ENCODE assay signal across 31 mouse cellular contexts in the genomic region with DNA sequence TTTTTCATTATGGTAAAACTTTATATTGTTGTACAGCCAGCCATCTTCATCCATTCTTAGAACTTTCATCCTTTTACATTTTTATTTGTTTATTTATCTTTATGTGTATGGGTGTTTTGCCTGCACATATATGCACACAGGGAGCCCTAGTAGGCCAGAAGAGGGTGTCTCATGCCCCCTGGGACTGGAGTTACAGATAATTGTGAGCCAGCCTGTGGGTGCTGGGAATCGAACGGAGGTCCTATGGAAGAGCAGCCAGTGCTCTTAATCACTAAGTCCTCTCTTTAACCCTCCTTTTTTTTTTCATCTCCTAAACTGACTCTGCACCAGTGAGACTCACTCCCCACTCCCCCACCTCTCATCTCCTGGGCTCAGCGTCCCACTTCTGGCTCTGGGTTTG. TPM values are rescaled to one million over a fixed set of nuclear protein-coding genes. Genes with fewer than 3 reads are reported as not detected.
DNase-seq lines count a peak whose midpoint lies in the region; ATAC-seq and TF ChIP-seq lines count a peak whose summit lies in the region.
"Had no signal": no experiment of that assay in that cellular context is flagged by ENCODE, and none has a peak within 500 bp of the region (broad histone marks: within the 10 kb centered on the region; RNA-seq: fewer than 3 reads in every experiment).

No protein-coding gene starts in this region.

- peak overlapping the region; percentile 89 for H3K4me2 ChIP-seq in intestine, postnatal 0 days (replicated peaks; ENCODE audit: low read depth)
- H3K4me2 ChIP-seq in intestine, embryonic 16.5 days (ENCODE audit: low read depth, low read length): no peak overlapping the region
- H3K4me2 ChIP-seq in lung, postnatal 0 days (replicated peaks; ENCODE audit: low read depth, low read length): peak overlapping the region; percentile 11
- no peak overlapping the region for H3K4me2 ChIP-seq in forebrain, embryonic 15.5 days (replicated peaks)
- H3K4me2 ChIP-seq: embryonic facial prominence, embryonic 15.5 days; heart, embryonic 11.5 days; hindbrain, embryonic 12.5 days; intestine, embryonic 15.5 days; liver, embryonic 11.5 days; lung, embryonic 15.5 days had no signal

- H3K27me3 ChIP-seq in intestine, postnatal 0 days (replicated peaks; ENCODE audit: control insufficient read depth, insufficient read depth, low read length): no peaks in the 10 kb centered on the region
- no peaks in the 10 kb centered on the region for H3K27me3 ChIP-seq in intestine, embryonic 16.5 days (replicated peaks; ENCODE audit: control insufficient read depth, insufficient read depth, low read length)
- H3K27me3 ChIP-seq in lung, postnatal 0 days (replicated peaks; ENCODE audit: insufficient read depth, low read length): no peaks in the 10 kb centered on the region
- no peaks in the 10 kb centered on the region for H3K27me3 ChIP-seq in forebrain, embryonic 15.5 days
- H3K27me3 ChIP-seq: embryonic facial prominence, embryonic 15.5 days; hindbrain, embryonic 12.5 days; intestine, embryonic 15.5 days; midbrain, embryonic 15.5 days had no signal

- 93% methylated on average over 3 of the region's 3 CpGs for WGBS in intestine, postnatal 0 days
- 83% methylated on average over 3 of the region's 3 CpGs for WGBS in intestine, embryonic 16.5 days
- 75% methylated on average over 3 of the region's 3 CpGs for WGBS in lung, postnatal 0 days
- 88% methylated on average over 3 of the region's 3 CpGs for WGBS in forebrain, embryonic 15.5 days

- H3K36me3 ChIP-seq in intestine, postnatal 0 days (ENCODE audit: control insufficient read depth, insufficient read depth): peaks cover 7% of the 10 kb centered on the region; the same call in 1 of the 2 replicates
- H3K36me3 ChIP-seq in intestine, embryonic 16.5 days (ENCODE audit: control insufficient read depth, insufficient read depth, low read length): no peaks in the 10 kb centered on the region
- no peaks in the 10 kb centered on the region for H3K36me3 ChIP-seq in lung, postnatal 0 days (ENCODE audit: insufficient read depth, low read length)
- H3K36me3 ChIP-seq in forebrain, embryonic 15.5 days: 0 out of 2 replicates have a peak, but pooled peaks cover 3% of the 10 kb centered on the region
- H3K36me3 ChIP-seq: embryonic facial prominence, embryonic 10.5 days; embryonic facial prominence, embryonic 15.5 days; hindbrain, embryonic 12.5 days; intestine, embryonic 15.5 days; lung, embryonic 15.5 days; midbrain, embryonic 10.5 days; midbrain, embryonic 15.5 days had no signal

- no peak for TF ChIP-seq POLR2A in embryonic fibroblast, embryonic 13.5 days (IDR thresholded peaks at IDR 0.05; ENCODE audit: low read depth, low read length)

- no peak for ATAC-seq in intestine, postnatal 0 days
- ATAC-seq in intestine, embryonic 16.5 days: no peak
- ATAC-seq in lung, postnatal 0 days: no peak
- no peak for ATAC-seq in forebrain, embryonic 15.5 days (replicated peaks)
- ATAC-seq: activated CD4-positive, CD25-positive, alpha-beta regulatory T cell, adult 4 months; forebrain, embryonic 14.5 days; hindbrain, postnatal 0 days; intestine, embryonic 15.5 days; midbrain, embryonic 15.5 days had no signal

- no peaks in the 10 kb centered on the region for H3K9me3 ChIP-seq in intestine, postnatal 0 days (ENCODE audit: control insufficient read depth)
- no peaks in the 10 kb centered on the region for H3K9me3 ChIP-seq in intestine, embryonic 16.5 days (ENCODE audit: control insufficient read depth, low read length)
- H3K9me3 ChIP-seq in lung, postnatal 0 days (ENCODE audit: low read length): no peaks in the 10 kb centered on the region
- H3K9me3 ChIP-seq in forebrain, embryonic 15.5 days: no peaks in the 10 kb centered on the region
- H3K9me3 ChIP-seq: embryonic facial prominence, embryonic 10.5 days; embryonic facial prominence, embryonic 15.5 days; hindbrain, embryonic 12.5 days; intestine, embryonic 15.5 days; lung, embryonic 15.5 days; midbrain, embryonic 10.5 days; midbrain, embryonic 15.5 days had no signal

- H3K27ac ChIP-seq in intestine, postnatal 0 days (ENCODE audit: low read depth, low read length): no peak overlapping the region
- H3K27ac ChIP-seq in intestine, embryonic 16.5 days (ENCODE audit: low read length): no peak overlapping the region
- H3K27ac ChIP-seq in lung, postnatal 0 days (ENCODE audit: low read length): peak overlapping the region; percentile 11
- H3K27ac ChIP-seq in embryonic fibroblast, embryonic 13.5 days (ENCODE audit: insufficient read depth, low read length): peak overlapping the region; percentile 79; the same call in 1 of the 2 replicates
- no peak overlapping the region for H3K27ac ChIP-seq in forebrain, embryonic 15.5 days (replicated peaks)
- H3K27ac ChIP-seq: embryonic facial prominence, embryonic 10.5 days; embryonic facial prominence, embryonic 15.5 days; hindbrain, embryonic 12.5 days; hindbrain, postnatal 0 days; intestine, embryonic 15.5 days; lung, embryonic 15.5 days; midbrain, embryonic 10.5 days; midbrain, embryonic 15.5 days had no signal

- no peak overlapping the region for H3K4me3 ChIP-seq in intestine, postnatal 0 days (ENCODE audit: low read depth, low read length)
- H3K4me3 ChIP-seq in intestine, embryonic 16.5 days (ENCODE audit: low read length): no peak overlapping the region
- H3K4me3 ChIP-seq in lung, postnatal 0 days (ENCODE audit: low read depth, low read length): no peak overlapping the region
- no peak overlapping the region for H3K4me3 ChIP-seq in embryonic fibroblast, embryonic 13.5 days (ENCODE audit: insufficient read depth, low read length)
- H3K4me3 ChIP-seq in forebrain, embryonic 15.5 days: no peak overlapping the region
- H3K4me3 ChIP-seq: embryonic facial prominence, embryonic 10.5 days; embryonic facial prominence, embryonic 15.5 days; hindbrain, embryonic 12.5 days; intestine, embryonic 15.5 days; lung, embryonic 15.5 days; midbrain, embryonic 10.5 days; midbrain, embryonic 15.5 days had no signal

- TF ChIP-seq EP300 in lung, postnatal 0 days (IDR thresholded peaks at IDR 0.05): no peak

- no peak overlapping the region for H3K9ac ChIP-seq in intestine, postnatal 0 days (ENCODE audit: low read depth, low read length)
- no peak overlapping the region for H3K9ac ChIP-seq in intestine, embryonic 16.5 days (ENCODE audit: low read depth, low read length)
- H3K9ac ChIP-seq in lung, postnatal 0 days (replicated peaks; ENCODE audit: low read depth): no peak overlapping the region
- no peak overlapping the region for H3K9ac ChIP-seq in forebrain, embryonic 15.5 days (replicated peaks)
- H3K9ac ChIP-seq: embryonic facial prominence, embryonic 15.5 days; hindbrain, embryonic 12.5 days; intestine, embryonic 15.5 days; lung, embryonic 15.5 days; midbrain, embryonic 15.5 days had no signal

- no peak for TF ChIP-seq CTCF in intestine, postnatal 0 days (IDR thresholded peaks at IDR 0.05; ENCODE audit: low read depth)
- TF ChIP-seq CTCF in lung, postnatal 0 days (IDR thresholded peaks at IDR 0.05): no peak
- no peak for TF ChIP-seq CTCF in embryonic fibroblast, embryonic 13.5 days (IDR thresholded peaks at IDR 0.05; ENCODE audit: borderline replicate concordance, insufficient read depth, low read length)

- no peaks in the 10 kb centered on the region; the same call in 1 of the 2 replicates for H3K4me1 ChIP-seq in intestine, postnatal 0 days (replicated peaks; ENCODE audit: control insufficient read depth, insufficient read depth, low read length)
- peaks cover 27% of the 10 kb centered on the region for H3K4me1 ChIP-seq in intestine, embryonic 16.5 days (ENCODE audit: control insufficient read depth, insufficient read depth, low read length)
- H3K4me1 ChIP-seq in lung, postnatal 0 days (ENCODE audit: insufficient read depth, low read depth, low read length): peaks cover 8% of the 10 kb centered on the region
- H3K4me1 ChIP-seq in embryonic fibroblast, embryonic 13.5 days (ENCODE audit: control insufficient read depth, insufficient read depth, low read length): peaks cover 4% of the 10 kb centered on the region; the same call in 1 of the 2 replicates
- peaks cover 29% of the 10 kb centered on the region for H3K4me1 ChIP-seq in forebrain, embryonic 15.5 days

- no peak for DNase-seq in lung, postnatal 0 days (ENCODE audit: low spot score)
- DNase-seq in lung, postnatal 14 days: no peak
- no peak for DNase-seq in right cerebral cortex, postnatal 25 days
- DNase-seq: adrenal gland, postnatal 10 days; B cell, adult 2 months; cerebellum, adult 2 months; cerebellum, postnatal 25 days; heart, postnatal 36 days; layer of hippocampus, postnatal 36 days; lung, postnatal 4 days; thymus, adult 18-20 months; thymus, postnatal 25 days had no signal

RNA-seq across cellular contexts. Expression of gene Rusc2, which starts 2.8 kb away (rescaled TPM):
- polyA plus RNA-seq in intestine, postnatal 0 days (2015; fragmentation: Nextera tagmentation; extraction: Ambion mirVana): 11.9 and 12.1 TPM in 2 replicates
- polyA plus RNA-seq in intestine, embryonic 16.5 days (2015; fragmentation: Nextera tagmentation; extraction: Ambion mirVana): 11.8 and 13.0 TPM in 2 replicates
- 22.2 and 23.4 TPM in 2 replicates for polyA plus RNA-seq in lung, postnatal 0 days (2015; fragmentation: Nextera tagmentation; extraction: Ambion mirVana)
- 44.7 and 80.5 TPM in 2 replicates for polyA plus RNA-seq in embryonic fibroblast, embryonic 13.5 days (2011; ENCODE audit: insufficient read length, low read depth, missing spikeins)
- 59.8 and 64.3 TPM in 2 replicates for polyA plus RNA-seq in forebrain, embryonic 15.5 days (2015; fragmentation: Nextera tagmentation; extraction: Ambion mirVana)
- polyA plus RNA-seq: activated CD4-positive, CD25-positive, alpha-beta regulatory T cell, adult 4 months had no signal

RNA-seq across cellular contexts. Expression of gene Fam166b, which starts 44.4 kb away (rescaled TPM):
- polyA plus RNA-seq in intestine, postnatal 0 days (2015; fragmentation: Nextera tagmentation; extraction: Ambion mirVana): 0.16 TPM in 1 of 2 replicates, not detected in the other
- polyA plus RNA-seq in intestine, embryonic 16.5 days (2015; fragmentation: Nextera tagmentation; extraction: Ambion mirVana): 0.10 and 0.24 TPM in 2 replicates
- polyA plus RNA-seq in lung, postnatal 0 days (2015; fragmentation: Nextera tagmentation; extraction: Ambion mirVana): 4.6 and 6.8 TPM in 2 replicates
- not detected in 2 replicates for polyA plus RNA-seq in embryonic fibroblast, embryonic 13.5 days (2011; ENCODE audit: insufficient read length, low read depth, missing spikeins)
- 0.65 and 0.70 TPM in 2 replicates for polyA plus RNA-seq in forebrain, embryonic 15.5 days (2015; fragmentation: Nextera tagmentation; extraction: Ambion mirVana)
- polyA plus RNA-seq: activated CD4-positive, CD25-positive, alpha-beta regulatory T cell, adult 4 months; embryonic facial prominence, embryonic 10.5 days; intestine, embryonic 15.5 days; limb, embryonic 11.5 days; liver, embryonic 11.5 days; liver, embryonic 16.5 days; spleen, adult 2 months had no signal

RNA-seq across cellular contexts. Expression of gene Tesk1, which starts 57.2 kb away (rescaled TPM):
- 4.6 and 4.7 TPM in 2 replicates for polyA plus RNA-seq in intestine, postnatal 0 days (2015; fragmentation: Nextera tagmentation; extraction: Ambion mirVana)
- 1.7 and 2.2 TPM in 2 replicates for polyA plus RNA-seq in intestine, embryonic 16.5 days (2015; fragmentation: Nextera tagmentation; extraction: Ambion mirVana)
- polyA plus RNA-seq in lung, postnatal 0 days (2015; fragmentation: Nextera tagmentation; extraction: Ambion mirVana): 7.3 and 8.0 TPM in 2 replicates
- polyA plus RNA-seq in embryonic fibroblast, embryonic 13.5 days (2011; ENCODE audit: insufficient read length, low read depth, missing spikeins): 28.6 and 33.4 TPM in 2 replicates
- 10.7 and 12.5 TPM in 2 replicates for polyA plus RNA-seq in forebrain, embryonic 15.5 days (2015; fragmentation: Nextera tagmentation; extraction: Ambion mirVana)

Comparison
In these comparisons a context has a peak if more than half of its experiments do, and no peak if none do; other contexts are left out.
1. H3K4me2 ChIP-seq: peak in intestine, postnatal 0 days (single experiment) and lung, postnatal 0 days (single experiment); none in intestine, embryonic 16.5 days (single experiment) and forebrain, embryonic 15.5 days (single experiment).
2. H3K27ac ChIP-seq: peak in lung, postnatal 0 days (single experiment) and embryonic fibroblast, embryonic 13.5 days (single experiment); none in intestine, postnatal 0 days (single experiment), intestine, embryonic 16.5 days (single experiment) and forebrain, embryonic 15.5 days (single experiment).